Mouse (Mus musculus) C2C12 (cell line): ENCODE results near the gene Zfp51. TPM values are rescaled to one million over a fixed set of nuclear protein-coding genes. Genes with fewer than 3 reads are reported as not detected.

ENCODE experiments used
- H3K27me3 ChIP-seq: one replicate; pipeline ENCODE4 v1.6.1; 2011; ENCODE audit not compliant: control insufficient read depth, insufficient read depth, insufficient read length
- H3K36me3 ChIP-seq: one replicate; pipeline ENCODE4 v1.6.1; 2011; ENCODE audit not compliant: control insufficient read depth, insufficient read depth
- H3K4me3 ChIP-seq: one replicate; pipeline ENCODE4 v1.5.1; 2011; ENCODE audit warnings: mild to moderate bottlenecking, control low read depth; ENCODE audit not compliant: poor library complexity, insufficient read depth, severe bottlenecking
- H3K79me2 ChIP-seq: one replicate; pipeline ENCODE4 v1.6.1; 2011; ENCODE audit not compliant: control insufficient read depth, insufficient read depth
- H3K79me3 ChIP-seq: one replicate; pipeline ENCODE4 v1.6.1; 2011; ENCODE audit warnings: low read depth, control low read depth
- H3ac ChIP-seq: one replicate; pipeline ENCODE3; 2011; ENCODE audit warnings: low read depth; ENCODE audit not compliant: control insufficient read depth, insufficient read length
- CEBPB ChIP-seq: IDR thresholded peaks from one replicate; pipeline ENCODE4 v1.6.1; 2011; ENCODE audit warnings: low read depth, mild to moderate bottlenecking, control low read depth, moderate library complexity
- CTCF ChIP-seq: IDR thresholded peaks from one replicate; pipeline ENCODE4 v1.5.1; 2011; ENCODE audit not compliant: control insufficient read depth, insufficient read depth, insufficient read length
- FOSL1 ChIP-seq: IDR thresholded peaks from one replicate; pipeline ENCODE4 v1.8.0; 2011; ENCODE audit warnings: mild to moderate bottlenecking, low read length; ENCODE audit not compliant: poor library complexity, insufficient read depth, severe bottlenecking
- MAX ChIP-seq: IDR thresholded peaks from one replicate; pipeline ENCODE4 v1.6.1; 2011; ENCODE audit warnings: mild to moderate bottlenecking, control low read depth
- MYOD1 ChIP-seq: IDR thresholded peaks from one replicate; pipeline ENCODE4 v1.6.1; 2011; ENCODE audit warnings: low read depth; ENCODE audit not compliant: control insufficient read depth, insufficient read length
- MYOG ChIP-seq: IDR thresholded peaks from one replicate; pipeline ENCODE4 v1.6.1; 2011; ENCODE audit not compliant: control insufficient read depth, insufficient read length; ENCODE audit errors: extremely low read depth
- USF1 ChIP-seq: IDR thresholded peaks from one replicate; pipeline ENCODE4 v1.6.1; 2011; ENCODE audit warnings: low read depth, mild to moderate bottlenecking, control low read depth, moderate library complexity
- polyA plus RNA-seq: library from polyadenylated mRNA; unstranded; fragments of >200 nt; fragmentation: generic; extraction: Trizol; gene quantifications from one replicate; pipeline ENCODE4 v1.2.1, GENCODE M21; 2012; ENCODE audit warnings: missing spikeins

Zfp51 gene
- polyA plus RNA-seq, 1 experiment: 1.6 TPM

- TF ChIP-seq FOSL1 (no peak), CEBPB (no peak), MYOD1 (no peak), CTCF (no peak), MAX (no peak), MYOG (no peak), USF1 (no peak)
- peaks cover 8% of the 10 kb centered on the region for H3K79me3 ChIP-seq
- peaks cover 26% of the 10 kb centered on the region for H3K79me2 ChIP-seq
- peaks cover 15% of the 10 kb centered on the region for H3K36me3 ChIP-seq
- peak within 1 kb of the TSS; percentile 95 for H3ac ChIP-seq
- H3K27me3 ChIP-seq: no peaks in the 10 kb centered on the region
- H3K4me3 ChIP-seq: peak within 1 kb of the TSS; percentile 58
Measured at GRCm38 (mm10) chr17:21488760-21489499, 38.8 kb downstream of the Zfp51 start, which contains the start of gene Zfp53. Gene Zfp53, plus strand, starts transcription at chr17:21488998.

GRCm38 (mm10) chr17:21489500-21490001 is 39.4 kb downstream of the Zfp51 start:
- H3K4me3 ChIP-seq: peak overlapping the region; percentile 58
- H3K79me3 ChIP-seq: peaks cover 8% of the 10 kb centered on the region
- TF ChIP-seq CTCF (no peak), MAX (no peak), CEBPB (no peak), MYOD1 (no peak), MYOG (no peak), USF1 (no peak), FOSL1 (no peak)
- H3K79me2 ChIP-seq: peaks cover 32% of the 10 kb centered on the region
- no peaks in the 10 kb centered on the region for H3K27me3 ChIP-seq
- peak overlapping the region; percentile 54 for H3ac ChIP-seq
- peaks cover 15% of the 10 kb centered on the region for H3K36me3 ChIP-seq

GRCm38 (mm10) chr17:21501365-21501764 is 51.2 kb downstream of the Zfp51 start:
- H3K79me2 ChIP-seq: no peaks in the 10 kb centered on the region
- TF ChIP-seq CTCF: no peak
- no peak for TF ChIP-seq MYOG
- TF ChIP-seq USF1: no peak
- no peak for TF ChIP-seq FOSL1
- TF ChIP-seq MYOD1: no peak
- no peak for TF ChIP-seq MAX
- TF ChIP-seq CEBPB: no peak
- H3K4me3 ChIP-seq: no peak overlapping the region
- no peaks in the 10 kb centered on the region for H3K27me3 ChIP-seq
- H3ac ChIP-seq: no peak overlapping the region
- peaks cover 23% of the 10 kb centered on the region for H3K36me3 ChIP-seq
- peaks cover 3% of the 10 kb centered on the region for H3K79me3 ChIP-seq

- no peak for TF ChIP-seq MAX
- no peak for TF ChIP-seq MYOG
- TF ChIP-seq USF1: no peak
- no peak for TF ChIP-seq CTCF
- TF ChIP-seq FOSL1: no peak
- no peak for TF ChIP-seq CEBPB
- no peak for TF ChIP-seq MYOD1
- Histone ChIP-seq H3K27me3 (no peaks in the 10 kb centered on the region), H3K79me2 (no peaks in the 10 kb centered on the region), H3K79me3 (peaks cover 3% of the 10 kb centered on the region), H3K4me3 (no peak overlapping the region), H3ac (no peak overlapping the region), H3K36me3 (peaks cover 40% of the 10 kb centered on the region)
Measured at GRCm38 (mm10) chr17:21504524-21504923, 54.4 kb downstream of the Zfp51 start.

GRCm38 (mm10) chr17:21506258-21506657 is 56.1 kb downstream of the Zfp51 start:
- no peak overlapping the region for H3ac ChIP-seq
- no peak for TF ChIP-seq CEBPB
- no peak for TF ChIP-seq MAX
- TF ChIP-seq CTCF: no peak
- TF ChIP-seq MYOG: no peak
- TF ChIP-seq FOSL1: no peak
- TF ChIP-seq MYOD1: no peak
- TF ChIP-seq USF1: no peak
- peaks cover 47% of the 10 kb centered on the region for H3K36me3 ChIP-seq
- no peak overlapping the region for H3K4me3 ChIP-seq
- no peaks in the 10 kb centered on the region for H3K79me2 ChIP-seq
- peaks cover 3% of the 10 kb centered on the region for H3K79me3 ChIP-seq
- no peaks in the 10 kb centered on the region for H3K27me3 ChIP-seq

- H3K79me2 ChIP-seq: no peaks in the 10 kb centered on the region
- peaks cover 2% of the 10 kb centered on the region for H3K79me3 ChIP-seq
- no peak for TF ChIP-seq USF1
- no peak for TF ChIP-seq MYOG
- no peak for TF ChIP-seq CEBPB
- TF ChIP-seq CTCF: no peak
- TF ChIP-seq FOSL1: no peak
- no peak for TF ChIP-seq MAX
- no peak for TF ChIP-seq MYOD1
- H3K4me3 ChIP-seq: no peak overlapping the region
- H3K27me3 ChIP-seq: no peaks in the 10 kb centered on the region
- H3ac ChIP-seq: no peak overlapping the region
- peaks cover 41% of the 10 kb centered on the region for H3K36me3 ChIP-seq
Measured at GRCm38 (mm10) chr17:21509756-21510155, 59.6 kb downstream of the Zfp51 start.

Other genes with a start within 250 kb of the Zfp51 start
- not detected for gene Vmn1r234, start 224.3 kb upstream of the Zfp51 start, polyA plus RNA-seq
- not detected for gene Vmn1r235, start 194.0 kb upstream of the Zfp51 start, polyA plus RNA-seq
- not detected for gene Vmn1r236, start 167.4 kb upstream of the Zfp51 start, polyA plus RNA-seq
- gene Vmn1r237, start 138.5 kb upstream of the Zfp51 start, polyA plus RNA-seq: not detected
- 0.06 TPM for gene Zfp677, start 66.6 kb upstream of the Zfp51 start, polyA plus RNA-seq
- 0.97 TPM for gene Zfp54, start 27.1 kb upstream of the Zfp51 start, polyA plus RNA-seq
- 2.0 TPM for gene Zfp53, start 38.6 kb downstream of the Zfp51 start, polyA plus RNA-seq
- 2.8 TPM for gene Zfp52, start 85.2 kb downstream of the Zfp51 start, polyA plus RNA-seq
- 2.3 TPM for gene Zfp948, start 116.6 kb downstream of the Zfp51 start, polyA plus RNA-seq
- gene Zfp983, start 200.2 kb downstream of the Zfp51 start, polyA plus RNA-seq: 0.13 TPM
- gene Gm10226, start 241.5 kb downstream of the Zfp51 start, polyA plus RNA-seq: not detected